Mouse (Mus musculus) thymus, adult 2 months (tissue): ENCODE measurements at regions not wholly inside any gene's neighbourhood (a gene's known extent, or its start where the extent isn't known, plus 50 kb on each side); places are given as distances from the start of the nearest gene placed in this dataset.

Experiments
- CTCF ChIP-seq: fragments of 200-500 bp; IDR thresholded peaks from 2 replicates; pipeline ENCODE4 v1.5.1; 2012; ENCODE audit warnings: mild to moderate bottlenecking, control low read depth, low read length, moderate library complexity, borderline replicate concordance; ENCODE audit not compliant: control insufficient read depth, poor library complexity, insufficient read depth; ENCODE audit errors: extremely low read depth
- POLR2A ChIP-seq: fragments of 200-500 bp; IDR thresholded peaks from 2 replicates; pipeline ENCODE4 v1.6.1; 2012; ENCODE audit warnings: mild to moderate bottlenecking, low read length, control low read depth, moderate library complexity; ENCODE audit not compliant: control insufficient read depth, poor library complexity, insufficient read depth; ENCODE audit errors: extremely low read depth

DNA sequence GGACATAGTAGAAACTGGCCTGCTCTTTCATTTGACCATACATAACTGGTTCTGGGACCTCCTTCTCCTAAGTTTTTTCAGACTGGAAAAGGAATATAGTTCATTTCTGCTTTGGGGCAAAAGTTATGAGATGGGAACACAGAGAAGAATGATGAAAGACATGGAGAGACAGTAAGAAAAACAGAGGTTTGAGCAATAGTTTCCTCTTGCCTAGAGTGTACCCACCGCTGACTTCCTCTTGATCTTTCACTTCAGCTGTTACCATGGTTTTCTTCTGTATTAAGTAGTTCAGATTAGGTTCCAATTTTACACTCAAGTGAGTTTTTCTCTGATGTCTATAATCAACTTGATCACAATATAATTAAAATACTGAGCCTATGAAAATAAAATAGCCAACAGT, 120.7 kb upstream of the Thrb start:
- TF ChIP-seq CTCF = no peak
- TF ChIP-seq POLR2A = no peak
